Mouse (Mus musculus) cortical plate, adult 2 months (tissue): ENCODE data around the gene Rpl7a. TPM values are rescaled to one million over a fixed set of nuclear protein-coding genes. Genes with fewer than 3 reads are reported as not detected.

Experiments
- H3K27ac ChIP-seq: fragments of 200-500 bp; 2 replicates; pipeline ENCODE4 v1.5.1; 2012; ENCODE audit warnings: low read length, control low read depth, inconsistent platforms; ENCODE audit not compliant: insufficient read depth
- H3K4me1 ChIP-seq: fragments of 200-500 bp; 2 replicates; pipeline ENCODE4 v1.6.1; 2011; ENCODE audit warnings: low read length; ENCODE audit not compliant: control insufficient read depth, insufficient read depth
- H3K4me3 ChIP-seq: fragments of 200-500 bp; 2 replicates; pipeline ENCODE4 v1.5.1; 2011; ENCODE audit warnings: mild to moderate bottlenecking, low read length, control low read depth; ENCODE audit not compliant: insufficient read depth
- CTCF ChIP-seq: fragments of 200-500 bp; IDR thresholded peaks from 2 replicates; pipeline ENCODE4 v1.5.1; 2011; ENCODE audit warnings: mild to moderate bottlenecking, control low read depth, low read length; ENCODE audit not compliant: insufficient read depth; ENCODE audit errors: extremely low read depth
- POLR2A ChIP-seq: fragments of 200-500 bp; IDR thresholded peaks from 2 replicates; pipeline ENCODE4 v1.6.1; 2011; ENCODE audit warnings: mild to moderate bottlenecking, low read length, control low read depth; ENCODE audit not compliant: insufficient read depth; ENCODE audit errors: extremely low read depth
- polyA plus RNA-seq: library from polyadenylated mRNA; depleted of rRNA; stranded (reverse); fragments of >200 nt; gene quantifications from 2 replicates; pipeline ENCODE4 v1.2.3, GENCODE M21; 2012

Gene Rpl7a
- polyA plus RNA-seq, 1 experiment, result 642 TPM

- H3K4me3 ChIP-seq, result no peak overlapping the region
- TF ChIP-seq POLR2A, result 0 out of 2 replicates have a peak, but pooled peaks have one; percentile 6
- no peak for TF ChIP-seq CTCF
- H3K27ac ChIP-seq, result no peak overlapping the region
- peaks cover 12% of the 10 kb centered on the region for H3K4me1 ChIP-seq
Observed at GRCm38 (mm10) chr2:26913416-26914147, 3.0 kb downstream of the Rpl7a start.

DNA sequence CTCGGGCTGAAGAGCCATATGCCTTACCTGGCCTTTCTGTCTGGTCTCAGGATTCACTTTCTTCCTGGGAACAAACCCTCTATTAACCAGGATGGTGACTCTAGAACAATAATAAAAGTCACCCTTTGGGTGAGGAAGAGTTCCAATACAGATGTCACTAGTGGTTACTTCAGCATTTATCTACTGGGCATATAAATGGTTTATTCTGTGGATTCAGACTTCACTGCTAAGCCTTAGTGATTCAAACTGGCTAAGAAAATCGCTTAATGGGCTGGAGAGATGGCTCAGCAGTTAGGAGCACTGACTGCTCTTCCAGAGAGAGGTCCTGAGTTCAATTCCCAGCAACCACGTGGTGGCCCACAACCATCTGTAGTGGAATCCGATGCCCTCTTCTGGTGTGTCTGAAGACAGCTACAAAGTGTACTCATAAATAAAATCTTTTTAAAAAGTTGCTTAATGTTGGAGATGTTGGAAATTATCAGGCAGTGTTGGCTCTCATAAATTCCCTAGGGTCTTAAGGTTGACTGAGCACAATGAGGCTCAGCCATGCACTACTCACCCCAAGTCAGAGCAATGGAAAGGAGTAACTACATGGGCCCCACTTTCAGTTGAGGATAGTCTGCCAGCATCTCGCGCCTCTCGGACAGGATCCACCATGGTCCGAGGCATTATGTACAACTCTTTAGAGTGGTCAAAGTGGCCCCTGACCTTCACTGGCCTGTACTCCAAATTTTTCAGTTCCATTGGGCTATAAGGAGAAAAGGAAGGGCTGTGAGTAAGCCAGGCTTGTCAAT is 3.8 kb downstream of the Rpl7a start:
- Histone ChIP-seq H3K4me3 (no peak overlapping the region), H3K4me1 (peaks cover 9% of the 10 kb centered on the region), H3K27ac (no peak overlapping the region)
- TF ChIP-seq CTCF (no peak), POLR2A (no peak)

DNA sequence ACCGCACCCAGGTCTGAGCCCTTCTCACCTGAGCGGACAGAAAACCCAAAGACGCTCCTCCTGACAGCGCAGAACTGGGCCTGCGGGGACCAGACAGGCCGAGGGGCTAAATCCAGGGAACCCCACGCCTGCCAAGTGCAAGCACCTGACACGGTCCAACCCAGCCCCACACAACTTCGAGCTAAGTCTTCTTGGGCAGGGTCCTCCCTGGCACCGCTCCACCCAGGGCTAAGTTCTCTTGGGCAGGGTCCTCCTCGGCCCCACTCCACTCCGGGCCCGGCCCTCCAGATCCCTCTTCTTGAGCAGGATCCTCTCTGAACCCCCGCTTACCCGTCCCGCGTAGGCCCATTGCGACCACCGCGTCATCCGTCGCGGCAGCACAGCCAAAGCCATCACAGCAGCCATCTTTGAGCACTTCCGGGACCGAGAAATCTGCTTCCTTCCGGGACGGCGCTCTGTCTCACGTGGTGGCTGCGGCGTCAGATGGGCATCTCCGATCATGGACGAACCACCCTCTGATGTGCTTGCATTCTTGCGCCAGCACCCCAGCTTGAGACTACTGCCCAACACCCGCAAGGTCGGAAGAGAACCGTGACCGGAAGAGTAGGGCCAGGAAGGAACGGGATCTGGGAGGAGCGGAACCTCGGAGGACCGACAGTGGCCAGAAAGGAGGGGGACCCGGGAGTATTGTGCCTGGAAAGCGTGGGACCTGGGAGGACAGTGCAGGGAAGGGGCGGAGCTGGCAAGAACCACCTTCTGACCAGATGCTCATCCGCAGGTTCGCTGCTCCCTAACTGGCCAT is 5.6 kb downstream of the Rpl7a start, which contains the start of the genes Surf2 and Surf1:
Gene Surf2, plus strand, starts transcription at position 441 of the 802 bp plus-strand sequence.
Gene Surf1, minus strand, starts transcription at position 604 of the 802 bp plus-strand sequence.
- TF ChIP-seq POLR2A, result peak; percentile 90
- TF ChIP-seq CTCF, result no peak
- peaks cover 9% of the 10 kb centered on the region for H3K4me1 ChIP-seq

GRCm38 (mm10) chr2:26916738-26917137 is 6.2 kb downstream of the Rpl7a start:
- no peak for TF ChIP-seq CTCF
- no peak for TF ChIP-seq POLR2A
- Histone ChIP-seq H3K4me3 (peak overlapping the region; percentile 59), H3K4me1 (peaks cover 9% of the 10 kb centered on the region), H3K27ac (no peak overlapping the region)

More for the DNA sequence above, 5.6 kb downstream of the Rpl7a start, which contains the start of the genes Surf2 and Surf1:
- Histone ChIP-seq H3K27ac (0 out of 2 replicates have a peak within 1 kb of the TSS, but pooled peaks have one; percentile 17), H3K4me3 (peak within 1 kb of the TSS; percentile 59)

GRCm38 (mm10) chr2:26919684-26920083 is 9.1 kb downstream of the Rpl7a start:
- no peak for TF ChIP-seq POLR2A
- no peak for TF ChIP-seq CTCF
- H3K27ac ChIP-seq, result no peak overlapping the region
- peaks cover 9% of the 10 kb centered on the region for H3K4me1 ChIP-seq
- H3K4me3 ChIP-seq, result no peak overlapping the region

- Histone ChIP-seq H3K4me3 (no peak overlapping the region), H3K27ac (no peak overlapping the region), H3K4me1 (peaks cover 9% of the 10 kb centered on the region)
- TF ChIP-seq POLR2A (no peak), CTCF (no peak)
Observed at GRCm38 (mm10) chr2:26920190-26920855, 9.8 kb downstream of the Rpl7a start.

GRCm38 (mm10) chr2:26921784-26922183 is 11.2 kb downstream of the Rpl7a start:
- Histone ChIP-seq H3K27ac (no peak overlapping the region), H3K4me1 (peaks cover 9% of the 10 kb centered on the region), H3K4me3 (no peak overlapping the region)
- TF ChIP-seq CTCF, result no peak
- no peak for TF ChIP-seq POLR2A

GRCm38 (mm10) chr2:26927745-26928476 is 17.3 kb downstream of the Rpl7a start:
- Histone ChIP-seq H3K4me1 (0 out of 2 replicates have a peak, but pooled peaks cover 2% of the 10 kb centered on the region), H3K27ac (no peak overlapping the region), H3K4me3 (no peak overlapping the region)
- TF ChIP-seq POLR2A, result no peak
- TF ChIP-seq CTCF, result no peak
